Mouse (Mus musculus) heart, postnatal 10 days (tissue): ENCODE results near the gene Gorab. TPM values are rescaled to one million over a fixed set of nuclear protein-coding genes. Genes with fewer than 3 reads are reported as not detected.
A peak's percentile ranks its signal among the peaks of the same experiment; 100 is the strongest.

Experiments
- DNase-seq, 2 experiments: peaks; one replicate each; pipeline ENCODE4 v3.0.0; 2021
- intact Hi-C: fragments of 180-260 bp; cut with DNase I; formaldehyde crosslinking; loops from one replicate; pipeline ENCODE4 v1.15.1; 2025
- total RNA-seq, 2 experiments: library from RNA; stranded (reverse); gene quantifications; 2 replicates each; pipeline ENCODE4 v1.2.3; 2021

The Gorab gene
- total RNA-seq, 2 experiments from 2014 or later: 4.9 to 6.0 TPM

- no peak for DNase-seq
- intact Hi-C loops: no loop called here
These were observed 43.9 kb downstream of the Gorab start for GRCm38 (mm10) chr1:163359521-163359920.

GRCm38 (mm10) chr1:163358165-163358564 lies 45.3 kb downstream of the Gorab start:
- no peak for DNase-seq
- intact Hi-C loops: no loop called here

GRCm38 (mm10) chr1:163357733-163358132 lies 45.7 kb downstream of the Gorab start:
- intact Hi-C loops: no loop called here
- no peak for DNase-seq

- intact Hi-C loops: no loop called here
- no peak for DNase-seq
These were observed 47.3 kb downstream of the Gorab start for GRCm38 (mm10) chr1:163356167-163356566.

- intact Hi-C loops: no loop called here
- no peak for DNase-seq
These were observed 47.8 kb downstream of the Gorab start for GRCm38 (mm10) chr1:163355626-163356156.

- intact Hi-C loops: no loop called here
- DNase-seq: no peak
These were observed 52.5 kb downstream of the Gorab start for GRCm38 (mm10) chr1:163350988-163351387.

- no peak for DNase-seq
- intact Hi-C loops: no loop called here
These were observed 57.9 kb downstream of the Gorab start for GRCm38 (mm10) chr1:163345541-163345940.

- intact Hi-C loops: no loop called here
- peak in 1 of 2 experiments; percentile 7 for DNase-seq
These were observed 58.5 kb downstream of the Gorab start for GRCm38 (mm10) chr1:163344931-163345330.

GRCm38 (mm10) chr1:163339219-163339561 lies 64.3 kb downstream of the Gorab start:
- intact Hi-C loops: no loop called here

GRCm38 (mm10) chr1:163338525-163339218 lies 64.8 kb downstream of the Gorab start:
- DNase-seq: peak; percentile 48 to 49
- intact Hi-C loops: no loop called here

More at GRCm38 (mm10) chr1:163339219-163339561, 64.3 kb downstream of the Gorab start:
- no peak for DNase-seq

- DNase-seq: peak; percentile 46 to 50
- intact Hi-C loops: no loop called here
These were observed 65.6 kb downstream of the Gorab start for GRCm38 (mm10) chr1:163337821-163338220.

Other genes with a start within 250 kb of the Gorab start
- 10 to 100 TPM; 34.9 to 45.4 TPM for gene Prrx1, start 90.0 kb downstream of the Gorab start, total RNA-seq